ENCODE assay signal across 9 mouse cellular contexts in genomic region chrX:50597105-50597504, GRCm38 (mm10).
A peak's percentile ranks its signal among the peaks of the same experiment; 100 is the strongest.
DNase-seq lines count a peak whose midpoint lies in the region; ATAC-seq and TF ChIP-seq lines count a peak whose summit lies in the region.
"Had no signal": no experiment of that assay in that cellular context is flagged by ENCODE, and none has a peak within 500 bp of the region (broad histone marks: within the 10 kb centered on the region; RNA-seq: fewer than 3 reads in every experiment).

No protein-coding gene starts in this region.

- no peak for ATAC-seq in liver, embryonic 15.5 days (ENCODE audit: insufficient read depth)
- peak; percentile 33; the same call in 1 of the 2 replicates for ATAC-seq in stomach, embryonic 16.5 days (ENCODE audit: insufficient read depth, low FRiP score)

- H3K4me1 ChIP-seq in E14TG2a.4 (replicated peaks; ENCODE audit: low read depth, low read length) = no peaks in the 10 kb centered on the region
- H3K4me1 ChIP-seq in embryonic facial prominence, embryonic 10.5 days = no peaks in the 10 kb centered on the region
- H3K4me1 ChIP-seq in hindbrain, embryonic 10.5 days (replicated peaks) = no peaks in the 10 kb centered on the region
- no peaks in the 10 kb centered on the region for H3K4me1 ChIP-seq in liver, embryonic 15.5 days (replicated peaks)
- no peaks in the 10 kb centered on the region for H3K4me1 ChIP-seq in stomach, embryonic 16.5 days (ENCODE audit: control insufficient read depth, insufficient read depth, low read length)

- H3K9ac ChIP-seq in liver, embryonic 15.5 days = no peak overlapping the region
- peak overlapping the region; percentile 43; the same call in 1 of the 2 replicates for H3K9ac ChIP-seq in stomach, embryonic 16.5 days (ENCODE audit: low read length)

- H3K9me3 ChIP-seq in E14TG2a.4 (ENCODE audit: low read length) = no peaks in the 10 kb centered on the region
- no peaks in the 10 kb centered on the region for H3K9me3 ChIP-seq in embryonic facial prominence, embryonic 10.5 days
- no peaks in the 10 kb centered on the region for H3K9me3 ChIP-seq in hindbrain, embryonic 10.5 days
- H3K9me3 ChIP-seq in liver, embryonic 15.5 days (replicated peaks) = no peaks in the 10 kb centered on the region
- H3K9me3 ChIP-seq in stomach, embryonic 16.5 days (replicated peaks; ENCODE audit: control insufficient read depth, low read length) = no peaks in the 10 kb centered on the region

- WGBS in embryonic facial prominence, embryonic 10.5 days = 72% methylated on average over 6 of the region's 6 CpGs
- 70% methylated on average over 6 of the region's 6 CpGs for WGBS in hindbrain, embryonic 10.5 days
- 76% methylated on average over 6 of the region's 6 CpGs for WGBS in liver, embryonic 15.5 days (ENCODE audit: insufficient replicate concordance)
- 59% methylated on average over 6 of the region's 6 CpGs for WGBS in stomach, embryonic 16.5 days

- 0 out of 2 replicates have a peak overlapping the region, but pooled peaks have one; percentile 59 for H3K27ac ChIP-seq in embryonic facial prominence, embryonic 10.5 days (replicated peaks)
- peak overlapping the region; percentile 72; the same call in 1 of the 2 replicates for H3K27ac ChIP-seq in hindbrain, embryonic 10.5 days
- no peak overlapping the region for H3K27ac ChIP-seq in liver, embryonic 15.5 days (replicated peaks)
- peak overlapping the region; percentile 49; the same call in 1 of the 2 replicates for H3K27ac ChIP-seq in stomach, embryonic 16.5 days (ENCODE audit: low read length)
- H3K27ac ChIP-seq: layer of hippocampus, adult 2 months had no signal

- DNase-seq in kidney, adult 18-20 months = peak; percentile 75
- DNase-seq in kidney, postnatal 14 days = no peak
- DNase-seq in embryonic facial prominence, embryonic 10.5 days (ENCODE audit: low spot score) = peak; percentile 58
- DNase-seq in hindbrain, embryonic 10.5 days (ENCODE audit: low spot score) = peak; percentile 31
- no peak for DNase-seq in gastrocnemius, postnatal 4 days (ENCODE audit: low spot score in 2 of 2)

- TF ChIP-seq CTCF in E14TG2a.4 (conservative IDR thresholded peaks at IDR 0.05; ENCODE audit: low read length) = no peak

- no peaks in the 10 kb centered on the region for H3K27me3 ChIP-seq in E14TG2a.4 (ENCODE audit: insufficient read depth, low read length)
- no peaks in the 10 kb centered on the region for H3K27me3 ChIP-seq in embryonic facial prominence, embryonic 10.5 days (replicated peaks; ENCODE audit: low read depth, poor library complexity, severe bottlenecking)
- H3K27me3 ChIP-seq in hindbrain, embryonic 10.5 days (ENCODE audit: insufficient read depth, poor library complexity, severe bottlenecking) = no peaks in the 10 kb centered on the region
- no peaks in the 10 kb centered on the region for H3K27me3 ChIP-seq in liver, embryonic 15.5 days
- no peaks in the 10 kb centered on the region for H3K27me3 ChIP-seq in stomach, embryonic 16.5 days (ENCODE audit: control insufficient read depth, insufficient read depth, low read length)

- H3K4me3 ChIP-seq in E14TG2a.4 (replicated peaks; ENCODE audit: low read length) = peak overlapping the region; percentile 23; the same call in 1 of the 2 replicates
- H3K4me3 ChIP-seq in embryonic facial prominence, embryonic 10.5 days = peak overlapping the region; percentile 35
- H3K4me3 ChIP-seq in hindbrain, embryonic 10.5 days = peak overlapping the region; percentile 28
- H3K4me3 ChIP-seq in liver, embryonic 15.5 days (replicated peaks) = peak overlapping the region; percentile 40
- H3K4me3 ChIP-seq in stomach, embryonic 16.5 days (replicated peaks; ENCODE audit: low read length) = peak overlapping the region; percentile 26
- H3K4me3 ChIP-seq: layer of hippocampus, adult 2 months had no signal

- peaks cover 74% of the 10 kb centered on the region for H3K36me3 ChIP-seq in E14TG2a.4 (ENCODE audit: insufficient read depth, low read length)
- peaks cover 63% of the 10 kb centered on the region for H3K36me3 ChIP-seq in embryonic facial prominence, embryonic 10.5 days (replicated peaks)
- peaks cover 66% of the 10 kb centered on the region for H3K36me3 ChIP-seq in hindbrain, embryonic 10.5 days
- H3K36me3 ChIP-seq in liver, embryonic 15.5 days (replicated peaks) = no peaks in the 10 kb centered on the region
- H3K36me3 ChIP-seq in stomach, embryonic 16.5 days (ENCODE audit: control insufficient read depth, insufficient read depth, low read length) = no peaks in the 10 kb centered on the region

- H3K4me2 ChIP-seq in liver, embryonic 15.5 days = peak overlapping the region; percentile 43
- H3K4me2 ChIP-seq in stomach, embryonic 16.5 days (ENCODE audit: low read depth, low read length) = peak overlapping the region; percentile 32

Comparison
In these comparisons a context has a peak if more than half of its experiments do, and no peak if none do; other contexts are left out.
1. DNase-seq: peak in kidney, adult 18-20 months (single experiment), embryonic facial prominence, embryonic 10.5 days (single experiment) and hindbrain, embryonic 10.5 days (single experiment); none in kidney, postnatal 14 days (single experiment) and gastrocnemius, postnatal 4 days (0 of 2).
2. Peak in every context shown above with its lines, with median percentiles within 50 percentile points of each other: H3K4me3 ChIP-seq.